Mouse (Mus musculus): ENCODE measurements at regions not wholly inside any gene's neighbourhood (a gene's known extent, or its start where the extent isn't known, plus 50 kb on each side); places are given as distances from the start of the nearest gene placed in this dataset.
A peak's percentile ranks its signal among the peaks of the same experiment; 100 is the strongest.

DNA sequence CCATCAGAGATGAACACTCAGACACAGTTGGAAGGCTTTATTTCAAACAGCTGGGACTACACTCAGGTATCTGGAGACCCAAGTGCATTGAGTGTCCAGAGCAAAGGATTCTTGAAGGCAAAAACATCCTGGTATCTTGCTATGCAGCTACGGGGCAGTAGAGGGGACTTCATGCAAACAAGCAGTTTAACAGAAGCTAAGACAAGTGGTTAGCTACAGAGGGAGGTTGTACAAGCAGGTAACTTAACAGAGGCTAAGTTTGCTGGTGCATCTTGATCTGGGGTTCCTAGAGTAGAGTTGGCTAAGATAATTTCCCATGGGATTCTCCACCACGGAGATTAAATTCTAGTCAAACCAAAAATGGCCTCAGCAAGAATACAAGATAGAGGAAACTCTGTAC lies 145.5 kb upstream of the Zfp618 start:
- DNase-seq: no peak

DNA sequence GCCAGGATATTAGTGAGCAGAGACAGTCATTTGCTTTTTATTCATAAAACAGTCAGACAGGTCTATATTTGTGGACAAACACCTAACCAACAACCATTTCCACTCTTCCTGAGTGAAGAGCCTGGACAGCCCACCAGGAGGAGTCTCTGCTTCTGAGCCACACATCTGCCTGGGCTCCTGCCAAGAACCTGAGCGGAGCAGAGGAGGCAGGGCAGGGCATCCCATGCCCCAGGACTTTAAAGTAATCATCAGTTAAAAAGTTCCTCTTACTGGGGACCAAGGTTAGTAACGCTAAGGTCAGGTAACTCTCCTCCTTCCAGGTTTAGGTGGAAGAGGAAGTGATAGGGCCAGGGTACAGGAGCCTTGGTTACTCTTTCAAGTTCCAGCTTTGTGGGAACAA lies 144.1 kb upstream of the Zfp618 start:
- DNase-seq: no peak

DNA sequence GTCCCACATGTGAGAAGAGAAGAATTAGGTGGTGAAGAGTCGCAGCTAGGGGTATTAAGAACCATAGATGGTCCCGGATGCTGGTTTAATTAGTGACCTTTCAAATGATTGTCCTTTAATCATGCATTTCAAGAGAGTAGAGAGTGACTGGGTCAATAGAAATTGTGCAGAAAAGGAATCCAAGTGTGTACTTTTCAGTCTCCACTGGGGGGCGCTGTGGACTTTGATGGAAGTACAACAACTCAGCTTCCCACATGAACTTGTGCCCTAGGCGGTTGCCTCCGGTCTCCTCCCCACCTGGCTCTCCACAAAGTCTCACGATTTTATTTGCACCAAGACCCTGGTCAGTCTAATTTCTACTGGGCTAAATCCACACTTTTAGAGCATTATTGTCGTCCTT lies 142.8 kb upstream of the Zfp618 start:
- peak; percentile 74 for DNase-seq

DNA sequence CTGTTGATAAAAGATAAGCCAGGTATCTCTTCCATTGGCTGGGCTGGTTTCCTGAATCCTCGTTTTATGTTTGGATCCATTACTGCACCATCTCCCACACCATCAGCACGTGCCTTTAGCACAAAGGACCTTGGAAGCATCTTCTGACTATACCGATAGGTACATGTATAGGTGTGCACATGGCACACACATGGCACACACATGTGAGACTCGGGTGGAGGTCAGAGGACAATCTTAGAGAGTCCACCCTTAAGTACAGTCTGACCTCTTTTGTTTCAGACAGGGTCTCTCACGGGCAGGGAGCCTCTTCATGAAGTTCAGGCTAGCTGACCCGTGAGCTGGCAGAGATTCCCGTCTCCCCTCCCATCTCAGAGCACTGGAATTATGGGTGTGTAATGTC lies 142.3 kb upstream of the Zfp618 start:
- no peak for DNase-seq

DNA sequence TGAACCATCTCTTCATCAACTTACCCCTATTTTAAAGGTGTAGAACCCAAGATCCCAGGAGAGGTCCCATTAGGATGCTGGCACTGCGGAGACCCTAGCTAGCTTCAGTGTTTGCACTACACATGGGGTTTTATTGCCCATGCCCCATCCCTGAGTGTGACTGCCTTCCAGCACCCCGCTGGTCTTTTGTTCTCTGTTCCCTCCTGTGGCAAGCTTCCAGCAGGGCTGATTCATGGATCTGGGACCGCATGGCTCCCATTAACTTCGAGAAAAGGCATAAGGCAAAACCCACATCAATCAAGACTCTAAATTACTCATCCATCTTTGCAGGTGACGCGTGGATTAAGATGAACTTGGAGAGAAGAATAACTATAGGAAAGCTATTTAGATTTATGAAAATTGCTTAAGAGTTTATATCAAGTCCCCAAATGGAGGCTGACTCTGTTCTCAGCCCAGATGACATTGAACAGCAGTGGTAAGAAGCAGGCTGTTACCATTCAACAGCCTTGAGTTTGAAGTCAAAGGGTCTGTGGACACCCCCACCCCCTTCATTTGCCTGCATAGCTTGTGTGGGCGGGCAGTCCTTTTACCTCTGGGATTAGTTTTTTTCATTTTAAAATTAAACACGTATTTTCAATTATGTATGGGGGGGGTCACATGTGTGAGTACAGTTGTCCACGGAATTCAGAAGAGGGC lies 141.7 kb upstream of the Zfp618 start:
- peak; percentile 19 for DNase-seq

DNA sequence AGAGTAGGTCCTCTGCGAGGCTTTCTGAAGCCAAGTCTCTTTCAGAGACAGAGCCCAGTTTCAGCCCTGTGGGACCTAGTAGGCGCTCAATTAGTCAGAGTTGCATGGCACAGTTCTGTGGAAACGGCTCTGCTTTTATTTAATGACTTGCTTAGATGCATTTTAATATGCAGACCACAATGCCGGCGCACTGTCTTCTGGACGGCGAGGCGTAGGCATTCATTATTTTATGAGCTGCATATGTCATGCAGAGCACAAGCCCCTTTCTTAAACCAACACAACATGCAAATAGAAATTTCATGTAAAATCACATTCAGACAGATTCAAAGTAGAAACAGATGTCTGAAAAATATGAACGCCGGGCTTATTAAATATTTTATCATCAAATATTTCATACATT lies 140.8 kb upstream of the Zfp618 start:
- DNase-seq: no peak

DNA sequence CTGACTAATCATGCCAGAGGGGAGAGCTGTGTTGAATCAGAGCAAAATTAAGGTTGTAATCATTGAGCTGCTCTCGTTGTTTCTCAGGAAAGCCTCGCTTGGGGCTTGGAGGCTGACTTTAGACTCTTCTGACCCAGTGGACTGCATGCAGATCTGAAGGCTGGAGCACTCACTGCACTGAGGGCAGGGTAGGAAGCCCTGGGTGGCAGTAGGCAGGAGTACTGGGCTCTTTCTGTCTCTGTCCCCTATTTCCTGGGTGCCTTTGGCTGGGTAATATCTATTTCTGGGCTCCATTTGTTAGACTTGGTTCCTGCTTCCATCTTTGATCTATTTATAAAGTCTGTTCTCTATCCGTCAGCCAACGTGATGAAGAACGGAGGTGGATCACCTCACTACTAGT lies 140.1 kb upstream of the Zfp618 start:
- no peak for DNase-seq

DNA sequence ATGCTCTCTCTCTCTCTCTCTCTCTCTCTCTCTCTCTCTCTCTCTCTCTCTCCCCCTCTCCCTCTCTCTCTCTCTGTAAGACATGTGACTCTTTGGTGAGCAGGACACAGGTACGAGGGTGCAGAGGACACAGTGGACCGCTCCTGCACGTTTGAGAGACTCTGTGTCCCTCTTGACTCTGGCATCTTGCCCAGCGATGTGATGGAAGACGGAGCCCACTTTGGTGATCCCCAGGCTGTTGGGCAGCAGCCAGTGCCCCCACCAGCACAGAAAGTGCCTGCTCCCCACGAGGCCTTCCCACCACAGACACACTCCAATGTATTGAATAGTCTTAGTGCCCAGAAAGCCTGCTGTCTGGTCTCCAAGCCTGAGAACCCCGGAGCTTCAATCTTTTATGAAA lies 136.4 kb upstream of the Zfp618 start:
- no peak for DNase-seq

DNA sequence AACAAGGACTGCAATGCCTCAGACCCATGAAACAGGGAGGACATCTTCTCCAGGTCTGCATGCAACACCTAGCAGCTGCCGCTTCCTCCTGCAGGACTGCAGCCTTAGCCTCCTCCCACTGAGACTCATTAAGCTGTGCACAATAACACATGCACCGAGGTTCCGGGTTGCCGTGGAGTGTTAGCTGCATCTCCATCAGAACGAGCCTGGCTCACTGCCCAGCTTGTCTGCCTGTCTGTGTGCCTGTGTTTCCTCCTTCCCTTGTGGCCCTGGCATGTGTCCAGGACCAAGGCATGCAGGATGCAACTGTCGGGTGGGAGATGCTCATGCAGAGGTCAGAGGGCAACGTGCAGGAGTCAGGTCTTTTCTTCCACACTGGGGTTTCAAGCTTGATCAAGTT lies 131.4 kb upstream of the Zfp618 start:
- peak; percentile 37 for DNase-seq

DNA sequence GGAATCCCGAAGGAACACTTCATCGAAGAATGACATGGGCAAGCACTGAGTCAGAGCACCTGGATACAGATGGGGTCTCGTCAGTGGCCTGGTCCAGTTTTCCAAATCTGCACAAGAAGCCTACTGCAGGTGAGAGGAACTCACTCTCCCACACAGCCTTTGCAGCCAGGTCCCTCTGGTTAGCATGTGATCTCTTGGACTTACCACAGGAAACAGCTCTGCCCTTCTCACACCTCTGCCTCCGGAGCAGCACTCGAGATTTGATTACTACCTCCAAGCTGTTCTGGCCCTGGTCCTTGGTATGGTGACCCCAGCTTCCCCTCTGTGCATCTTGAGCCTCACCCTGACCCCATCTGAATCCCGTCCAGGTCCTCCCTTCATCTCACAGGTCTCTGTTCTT lies 128.5 kb upstream of the Zfp618 start:
- DNase-seq: no peak

DNA sequence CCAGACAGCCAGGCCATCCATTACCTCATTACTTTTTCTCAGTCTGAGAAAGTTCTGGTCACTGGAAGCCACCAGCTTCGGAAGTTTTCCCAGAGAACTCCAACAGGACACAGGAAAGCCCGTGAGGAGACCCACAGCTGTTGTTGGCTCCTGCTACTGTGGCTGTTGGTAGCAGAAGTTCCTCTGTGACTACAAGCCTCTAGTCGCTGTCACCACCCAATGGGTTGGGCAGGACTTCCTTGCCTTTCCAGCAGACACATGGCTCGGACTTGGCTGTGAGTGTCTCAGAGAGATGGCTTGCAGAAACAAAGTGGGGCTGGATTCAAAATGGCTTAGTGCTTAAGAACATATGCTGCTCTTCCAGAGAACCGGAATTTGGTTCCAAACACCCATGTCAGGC lies 114.8 kb upstream of the Zfp618 start:
- no peak for DNase-seq

DNA sequence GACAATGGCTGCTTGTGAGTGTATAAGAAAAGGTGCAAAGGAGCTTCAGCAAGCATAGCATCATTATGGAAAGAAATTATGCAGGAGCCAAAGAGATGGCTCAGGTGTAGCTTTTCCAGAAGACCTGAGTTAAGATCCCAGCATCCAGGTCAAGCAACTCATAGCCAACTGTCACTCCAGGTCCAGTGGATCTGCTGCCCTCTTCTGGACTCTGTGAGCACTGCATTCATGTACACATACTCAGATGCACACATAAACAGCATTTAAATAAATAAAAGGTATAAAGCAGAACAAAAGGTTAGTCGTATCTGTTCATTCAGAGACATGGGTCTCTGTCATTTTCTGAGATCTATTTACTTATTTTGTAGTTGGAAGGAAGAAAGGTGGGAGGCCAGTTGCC lies 112.0 kb upstream of the Zfp618 start:
- no peak for DNase-seq

DNA sequence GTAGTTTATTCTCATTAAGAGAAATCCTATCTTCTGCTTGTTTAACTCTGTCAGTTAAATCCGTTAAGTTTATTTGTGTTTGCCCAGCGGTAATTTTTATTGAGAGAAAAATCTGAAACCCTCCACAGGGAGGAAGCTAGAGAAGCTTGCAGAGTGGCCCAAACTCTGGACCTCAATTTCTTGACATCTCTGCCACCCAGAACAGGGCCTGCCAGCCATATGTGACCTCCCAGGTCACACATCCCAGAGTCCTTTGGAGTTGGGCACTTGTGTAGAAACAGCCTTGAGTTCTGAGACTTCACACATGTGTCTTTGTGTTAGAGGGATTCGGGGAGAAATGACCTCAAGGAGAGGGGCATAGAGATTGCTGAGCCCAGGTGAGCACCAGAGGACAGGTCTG lies 109.0 kb upstream of the Zfp618 start:
- peak; percentile 18 for DNase-seq

DNA sequence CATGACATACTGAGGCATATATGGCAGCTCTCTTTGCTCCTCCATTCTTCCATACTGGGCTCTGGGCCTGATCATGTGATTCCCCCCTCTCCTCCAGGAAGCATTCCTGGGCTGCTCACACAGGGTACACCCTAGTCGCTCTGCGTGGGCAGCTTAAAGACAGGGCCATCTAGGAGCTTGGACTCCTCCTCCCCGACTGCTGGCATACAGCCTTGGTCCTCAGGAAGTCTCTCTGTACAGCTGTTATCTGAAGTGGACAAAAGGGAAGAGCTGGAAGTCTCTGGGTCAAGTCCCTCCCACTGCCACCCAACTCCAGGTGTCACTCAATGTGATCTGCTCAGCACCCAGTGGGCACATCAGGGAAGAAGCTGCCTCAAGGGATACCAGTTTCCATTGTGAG lies 102.6 kb upstream of the Zfp618 start:
- DNase-seq: no peak

DNA sequence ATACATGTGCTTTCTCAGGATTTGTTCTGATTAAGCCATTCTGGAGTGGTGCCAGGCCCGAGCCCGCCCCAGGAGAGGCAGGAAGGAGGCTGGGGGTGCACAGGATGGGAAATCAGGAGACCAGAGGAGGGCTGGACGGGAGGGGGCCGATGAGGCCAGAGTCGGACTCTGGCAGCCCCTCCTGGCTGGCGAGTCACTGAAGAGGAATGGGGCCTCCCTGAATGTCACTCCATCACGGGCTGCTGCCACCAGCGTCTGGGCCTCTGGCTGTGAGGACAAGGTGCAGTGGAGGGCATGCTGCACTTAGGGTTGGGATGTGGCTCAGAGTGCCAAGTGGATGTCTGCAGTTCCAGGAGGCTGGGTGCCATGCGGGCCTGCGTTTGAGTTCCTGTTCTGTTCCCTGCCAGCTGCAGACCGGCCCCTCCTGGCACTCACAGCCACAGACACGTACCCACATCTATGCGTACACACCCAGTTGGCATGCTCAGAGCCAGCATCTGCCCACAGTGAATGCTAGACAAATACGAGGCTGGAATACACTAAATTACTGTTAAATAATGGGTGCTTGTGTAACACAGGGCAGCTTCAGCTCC lies 94.9 kb upstream of the Zfp618 start:
- no peak for DNase-seq

DNA sequence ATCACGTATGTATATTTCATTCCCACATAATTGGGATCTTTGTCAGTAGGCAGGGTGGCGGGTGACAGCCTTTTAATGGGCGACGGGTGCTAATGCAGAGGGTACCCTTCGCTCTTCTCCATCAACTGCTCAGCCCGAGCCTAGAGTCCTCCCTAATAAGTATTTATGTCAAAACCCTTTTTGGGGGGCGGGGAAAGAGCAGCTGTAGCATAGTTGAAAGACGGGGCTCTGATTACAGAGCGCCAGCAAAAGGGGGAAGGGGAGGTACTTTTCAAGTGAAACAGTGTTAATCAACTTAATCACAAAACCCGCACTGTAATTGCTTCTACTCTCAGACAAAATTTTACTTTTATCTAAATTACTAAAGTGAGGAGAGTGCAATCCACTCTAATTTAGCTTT lies 92.8 kb upstream of the Zfp618 start:
- DNase-seq: no peak

DNA sequence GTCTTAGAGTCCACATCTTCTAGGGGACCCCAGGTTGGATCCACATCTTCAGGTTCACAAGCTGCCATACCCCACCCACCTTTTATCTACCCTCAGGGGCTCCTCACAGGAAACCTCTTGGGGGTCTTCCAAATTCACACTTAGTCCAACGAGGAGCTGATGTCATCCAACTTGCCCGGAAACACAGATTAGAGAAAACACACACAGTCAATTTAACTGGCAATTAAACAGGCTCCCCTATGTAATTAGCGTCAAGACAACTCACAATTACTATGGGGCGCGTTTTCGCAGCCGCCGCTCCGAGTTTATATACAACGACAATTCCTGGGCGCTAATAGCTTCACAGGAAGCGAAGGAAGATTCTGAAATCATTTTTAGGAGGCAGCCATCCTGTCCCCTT lies 91.4 kb upstream of the Zfp618 start:
- no peak for DNase-seq

DNA sequence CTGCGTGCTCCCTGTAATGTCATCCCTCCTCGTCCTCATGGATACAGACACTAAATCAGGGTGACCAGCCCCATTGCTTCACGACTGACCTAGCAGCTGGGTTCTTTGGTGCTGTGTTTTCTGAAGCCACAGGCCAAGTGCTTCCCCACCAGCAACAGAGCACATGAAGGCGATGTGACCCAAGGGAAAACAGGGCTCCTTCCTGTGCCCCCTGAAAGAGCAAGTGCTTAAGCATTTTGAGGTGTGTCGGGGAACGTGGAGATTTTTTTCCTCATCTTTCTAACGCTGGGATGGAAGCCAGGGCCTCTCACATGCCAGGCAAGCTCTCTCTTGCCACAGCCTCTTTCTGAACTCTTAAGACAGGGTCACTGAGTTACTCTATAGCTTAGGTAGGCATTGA lies 87.3 kb upstream of the Zfp618 start:
- DNase-seq: no peak

DNA sequence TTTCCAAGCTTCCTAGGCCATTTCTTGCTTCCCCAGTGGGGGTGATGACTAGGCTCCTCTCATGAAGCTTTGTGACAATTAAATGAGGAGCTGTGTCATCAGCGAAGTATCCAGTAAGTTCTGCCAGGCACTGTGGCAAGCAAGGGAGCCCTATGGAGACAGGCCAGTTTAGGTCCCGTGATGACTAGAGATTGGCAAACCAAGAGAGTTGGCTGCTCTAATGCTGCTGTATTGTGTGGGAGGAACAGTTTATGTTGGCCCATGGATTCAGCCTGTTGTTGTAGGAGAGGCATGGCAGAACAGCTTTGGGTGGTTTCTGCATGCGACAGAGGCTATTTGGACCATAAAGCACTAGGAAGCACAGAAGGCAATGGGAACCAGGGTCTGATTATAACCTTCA lies 86.4 kb upstream of the Zfp618 start:
- DNase-seq: no peak

DNA sequence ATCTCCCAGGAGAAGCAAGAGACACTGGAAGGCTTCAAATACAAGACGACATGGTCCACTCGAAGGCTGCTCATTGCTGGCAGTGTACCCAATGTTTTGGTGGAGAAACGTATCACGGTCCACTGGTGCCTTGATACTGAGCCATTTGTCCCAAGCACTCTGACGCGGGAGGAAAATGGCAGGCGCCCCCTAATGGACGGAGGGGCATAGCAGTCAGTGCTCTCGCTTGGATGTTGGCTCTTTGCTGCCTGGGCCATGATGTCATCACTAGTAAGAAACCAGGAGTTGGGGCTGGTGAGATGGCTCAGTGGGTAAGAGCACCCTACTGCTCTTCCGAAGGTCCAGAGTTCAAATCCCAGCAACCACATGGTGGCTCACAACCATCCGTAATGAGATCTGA lies 83.5 kb upstream of the Zfp618 start:
- DNase-seq: no peak

DNA sequence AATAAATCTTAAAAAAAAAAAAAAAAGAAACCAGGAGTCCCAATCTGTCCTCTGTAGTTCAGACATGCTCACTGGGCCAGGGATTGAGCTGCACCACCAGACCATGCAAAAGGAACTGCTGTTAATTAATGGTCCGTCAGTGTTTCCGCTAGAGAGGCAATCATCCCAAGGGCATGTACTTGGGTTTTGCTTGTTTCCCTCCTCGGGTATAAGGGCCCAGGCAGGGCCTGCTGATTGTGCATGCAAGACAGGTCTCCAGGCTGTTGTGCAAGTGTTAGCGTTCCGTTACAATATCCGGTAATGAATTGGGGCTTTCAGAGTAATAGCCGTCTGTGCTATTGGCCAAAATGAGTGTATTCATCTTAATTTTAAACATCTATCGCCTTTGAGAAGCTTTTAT lies 83.1 kb upstream of the Zfp618 start:
- no peak for DNase-seq

DNA sequence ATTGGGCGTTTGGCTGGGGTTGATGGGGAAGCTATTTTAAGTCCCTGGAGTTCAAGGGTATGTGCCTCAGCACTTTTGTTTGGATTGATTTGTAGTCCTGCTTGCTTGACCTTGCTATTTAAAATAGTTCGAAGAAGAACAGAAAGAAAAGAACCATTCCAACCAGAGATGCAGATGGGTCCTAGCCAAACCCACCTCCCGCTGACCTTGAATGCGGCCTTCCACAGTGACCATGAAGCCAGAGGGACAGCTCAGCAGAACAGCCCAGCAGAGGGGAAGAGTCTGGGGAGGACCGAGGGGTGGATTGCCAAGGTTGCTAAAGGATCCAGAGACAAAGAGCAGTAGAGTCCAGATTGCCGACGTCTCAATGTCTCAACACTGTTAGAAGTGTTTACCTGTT lies 76.6 kb upstream of the Zfp618 start:
- DNase-seq: no peak

DNA sequence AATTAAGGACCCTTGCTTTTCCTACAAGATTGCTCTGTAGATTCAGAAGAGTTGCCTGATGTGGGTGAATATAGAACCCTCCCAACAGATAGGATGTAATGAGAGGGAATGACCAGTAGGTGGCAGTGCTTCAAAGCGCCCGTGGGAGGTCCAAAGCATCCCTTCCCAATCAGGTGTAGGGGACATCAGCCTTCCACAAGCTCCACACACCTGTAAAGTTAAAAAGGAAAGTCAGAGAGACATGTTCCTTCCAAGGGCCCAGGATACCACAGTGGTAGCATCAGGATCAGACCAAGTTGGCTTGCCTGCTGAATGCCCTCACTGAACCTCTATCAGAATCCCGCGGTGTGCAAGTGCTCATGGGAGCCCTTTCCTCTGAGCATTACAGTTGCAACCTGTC lies 75.7 kb upstream of the Zfp618 start:
- DNase-seq: peak; percentile 54

DNA sequence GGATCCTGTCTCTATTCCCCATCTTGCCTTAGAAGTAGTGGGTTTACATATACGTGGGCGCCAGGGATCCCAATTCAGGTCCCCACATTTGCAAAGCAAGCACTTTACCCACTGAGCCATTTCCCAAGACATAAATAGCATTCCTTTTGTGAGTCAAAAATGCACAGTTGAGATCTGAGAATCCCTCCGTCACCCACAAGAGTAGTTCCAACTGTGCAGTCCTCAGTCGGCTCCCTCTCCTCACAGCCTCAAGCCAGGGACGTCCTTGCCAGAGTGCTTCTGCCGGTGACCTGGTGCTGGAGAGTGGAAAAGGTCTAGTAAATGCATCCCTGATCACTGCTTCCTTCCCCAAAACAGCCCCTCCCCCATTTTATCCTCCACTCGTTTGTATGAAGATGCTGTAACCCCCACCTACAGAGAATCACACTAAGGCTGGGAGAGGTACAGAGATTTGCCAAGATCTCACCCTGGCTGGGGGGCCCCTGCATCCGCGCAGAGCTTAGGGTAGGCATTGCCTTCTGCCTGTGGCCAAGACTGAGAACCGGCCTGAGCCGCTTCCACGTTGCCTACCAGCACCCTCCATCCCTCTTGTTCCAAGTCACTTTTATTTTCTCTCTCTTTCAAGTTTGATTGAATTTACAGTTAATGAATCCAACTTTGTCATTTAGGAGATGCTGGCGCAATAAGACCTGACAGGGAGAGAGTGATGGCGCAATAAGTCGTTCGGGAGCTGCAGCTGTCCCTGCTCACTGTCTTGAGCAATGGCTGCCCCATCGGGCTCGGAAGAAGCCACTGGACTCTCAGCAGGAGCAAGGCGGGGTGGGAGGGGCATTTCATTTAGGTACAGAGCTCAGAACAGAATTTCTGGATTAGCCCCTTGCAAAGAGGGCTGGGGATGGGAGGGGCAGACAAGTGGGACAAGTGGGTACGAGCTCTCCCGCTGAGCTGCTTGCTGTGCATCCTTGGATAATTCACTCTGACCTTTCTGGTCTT lies 74.5 kb upstream of the Zfp618 start:
- peak; percentile 46 for DNase-seq
